Mouse (Mus musculus): ENCODE results near the gene Sdha. TPM values are rescaled to one million over a fixed set of nuclear protein-coding genes. Genes with fewer than 3 reads are reported as not detected.

Sdha gene
- total RNA-seq (2021): 100 to 1,000 TPM; 269 to 280 TPM
- long read RNA-seq, experiment 1, transcript Sdha-201 (15 exons, 2,900 nt): major isoform, 477 of 541 reads
- long read RNA-seq, experiment 1, partial matches to known transcripts: 34 of 541 reads
- long read RNA-seq, experiment 1, other reads (novel, unspliced or antisense): 30 of 541 reads
- long read RNA-seq, experiment 2, transcript Sdha-201 (15 exons, 2,900 nt): major isoform, 412 of 467 reads
- long read RNA-seq, experiment 2, partial matches to known transcripts: 27 of 467 reads
- long read RNA-seq, experiment 2, other reads (novel, unspliced or antisense): 25 of 467 reads

GRCm38 (mm10) chr13:74349566-74350434, at the start of gene Sdha, which contains the start of gene Ccdc127:
Gene Sdha (minus strand): TSS chr13:74350280.
Gene Ccdc127 (plus strand): TSS chr13:74350309.
- intact Hi-C loops (cut with DNase I): loop anchor here (10.0 kb wide), 1 partner anchor 185 kb away; no protein-coding TSS in a partner anchor
- DNase-seq (ENCODE audit: low spot score in 2 of 2): peak; percentile 96 to 97

GRCm38 (mm10) chr13:74399298-74399839, 49.3 kb upstream of the Sdha start, which contains the start of gene Ftl1-ps1:
Gene Ftl1-ps1 (plus strand): TSS chr13:74399694.
- DNase-seq (ENCODE audit: low spot score in 2 of 2): no peak
- intact Hi-C loops (cut with DNase I): no loop called here

DNA sequence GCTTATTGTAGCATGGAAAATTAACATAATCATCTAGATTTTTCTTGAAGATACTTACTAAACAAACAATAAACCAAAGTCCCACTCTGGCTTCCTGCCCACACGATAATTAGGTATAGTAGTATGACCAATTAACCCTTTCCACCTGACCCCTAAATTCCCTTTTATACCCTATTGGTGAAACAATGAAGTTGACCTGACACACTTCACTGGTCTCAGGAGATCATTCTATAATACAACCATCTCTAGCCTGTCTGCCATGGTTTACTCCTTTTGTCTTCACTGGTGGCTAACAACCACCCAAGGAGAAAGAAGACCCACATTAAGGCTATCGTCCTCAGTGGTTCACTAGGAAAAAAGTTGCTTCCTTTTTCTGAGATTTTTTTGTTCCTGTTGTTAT, 41.1 kb upstream of the Sdha start:
- intact Hi-C loops (cut with DNase I): no loop called here
- no peak for DNase-seq (ENCODE audit: low spot score in 2 of 2)

GRCm38 (mm10) chr13:74390371-74390990, 40.4 kb upstream of the Sdha start, which contains the start of gene Zfp72:
Gene Zfp72 (minus strand): TSS chr13:74390836.
- intact Hi-C loops (cut with DNase I): no loop called here
- peak; percentile 80 to 84 for DNase-seq (ENCODE audit: low spot score in 2 of 2)

DNA sequence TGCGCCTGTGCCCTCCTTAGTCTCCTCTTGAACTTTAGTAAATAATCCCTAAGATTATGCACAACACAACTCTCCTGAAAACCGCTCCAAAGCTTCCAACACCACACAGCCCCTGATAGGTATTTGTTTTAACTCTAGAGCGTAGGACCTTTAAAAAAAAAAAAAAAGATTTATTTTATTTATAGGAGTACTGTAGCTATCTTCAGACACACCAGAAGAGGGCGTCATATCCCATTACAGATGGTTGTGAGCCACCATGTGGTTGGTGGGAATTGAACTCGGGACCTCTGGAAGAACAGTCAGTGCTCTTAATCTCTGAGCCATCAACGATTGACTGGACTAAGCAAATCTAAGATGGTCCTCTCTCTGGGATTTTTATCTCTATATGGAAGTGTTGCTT, 39.6 kb upstream of the Sdha start:
- intact Hi-C loops (cut with DNase I): no loop called here
- no peak for DNase-seq (ENCODE audit: low spot score in 2 of 2)

GRCm38 (mm10) chr13:74382289-74382688, 32.2 kb upstream of the Sdha start:
- intact Hi-C loops (cut with DNase I): no loop called here
- no peak for DNase-seq (ENCODE audit: low spot score in 2 of 2)

GRCm38 (mm10) chr13:74381533-74382276, 31.6 kb upstream of the Sdha start:
- DNase-seq (ENCODE audit: low spot score in 2 of 2): peak in 1 of 2 experiments; percentile 26
- intact Hi-C loops (cut with DNase I): no loop called here

- intact Hi-C loops (cut with DNase I): no loop called here
Observed at GRCm38 (mm10) chr13:74363859-74364235, 13.8 kb upstream of the Sdha start, which contains the start of gene Lrrc14b. Gene Lrrc14b (minus strand): TSS chr13:74364005.

DNA sequence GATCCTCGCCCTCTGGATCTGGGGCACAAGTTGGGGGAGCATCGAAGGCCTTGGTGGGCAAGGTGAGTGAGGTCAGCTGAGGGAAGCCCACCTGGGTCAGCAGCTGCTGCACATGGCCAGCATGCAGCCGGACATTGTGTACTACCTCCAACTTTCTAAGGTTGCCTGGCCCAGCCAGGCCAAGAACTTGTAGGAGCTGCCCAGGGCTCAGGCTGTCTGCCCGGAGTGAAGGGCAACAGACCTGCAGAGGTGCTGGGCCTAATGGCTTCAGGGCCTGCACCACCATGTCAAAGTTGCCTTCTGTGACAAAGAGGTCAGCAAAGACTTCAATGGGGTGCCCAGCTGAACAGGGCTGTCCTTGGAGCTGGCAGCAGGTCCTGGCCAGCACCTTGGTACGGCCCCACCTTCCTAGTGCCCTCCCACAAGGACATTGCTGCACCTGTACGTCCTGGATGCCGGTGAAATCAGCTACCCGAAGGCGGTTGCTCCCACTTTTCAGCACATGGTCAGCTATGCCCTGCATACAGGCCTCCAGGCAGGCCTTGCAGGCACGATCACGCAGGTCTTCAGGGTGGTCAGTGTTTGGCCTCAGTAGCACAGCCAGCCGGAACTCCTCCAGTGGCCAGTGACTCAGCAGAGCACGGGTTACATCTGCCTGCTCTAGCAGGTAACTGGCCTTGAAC, 13.2 kb upstream of the Sdha start:
- no peak for DNase-seq (ENCODE audit: low spot score in 2 of 2)
- intact Hi-C loops (cut with DNase I): no loop called here

More at GRCm38 (mm10) chr13:74363859-74364235, 13.8 kb upstream of the Sdha start, which contains the start of gene Lrrc14b:
- DNase-seq (ENCODE audit: low spot score in 2 of 2): peak in 1 of 2 experiments; percentile 33

- intact Hi-C loops (cut with DNase I): no loop called here
- DNase-seq (ENCODE audit: low spot score in 2 of 2): no peak
Observed at GRCm38 (mm10) chr13:74362218-74362617, 12.1 kb upstream of the Sdha start.

- intact Hi-C loops (cut with DNase I): no loop called here
- peak in 1 of 2 experiments; percentile 32 for DNase-seq (ENCODE audit: low spot score in 2 of 2)
Observed at GRCm38 (mm10) chr13:74356491-74356890, 6.4 kb upstream of the Sdha start.

GRCm38 (mm10) chr13:74350435-74350906, 391 bp upstream of the Sdha start:
- peak; percentile 20 to 22 for DNase-seq (ENCODE audit: low spot score in 2 of 2)
- intact Hi-C loops (cut with DNase I): no loop called here

DNA sequence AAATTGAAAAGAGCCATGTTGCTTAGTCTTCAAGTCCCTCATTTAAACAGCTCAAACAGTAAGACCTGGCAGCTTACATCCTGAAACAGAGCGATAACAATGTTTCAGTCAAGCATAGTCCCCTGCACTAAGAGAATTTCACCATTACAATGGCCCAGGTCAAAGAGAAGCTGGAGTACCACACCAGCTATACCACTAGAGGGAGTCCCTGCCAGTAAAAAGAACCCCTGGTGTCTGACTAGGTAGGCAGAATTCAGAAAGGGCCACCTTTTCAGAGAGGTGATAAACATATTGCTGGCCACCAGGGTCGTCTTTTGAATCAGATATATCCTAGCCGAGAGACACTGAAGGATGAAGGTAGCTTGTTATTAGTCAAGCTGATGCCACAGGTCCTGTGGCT, 9.0 kb downstream of the Sdha start:
- intact Hi-C loops (cut with DNase I): loop anchor here (10.0 kb wide), 1 partner anchor 194 kb away; no protein-coding TSS in a partner anchor
- peak; percentile 30 to 42 for DNase-seq (ENCODE audit: low spot score in 2 of 2)

GRCm38 (mm10) chr13:74329321-74329720, 20.8 kb downstream of the Sdha start:
- intact Hi-C loops (cut with DNase I): no loop called here

GRCm38 (mm10) chr13:74317170-74317849, 32.8 kb downstream of the Sdha start, which contains the start of gene Pdcd6:
Gene Pdcd6 (minus strand): TSS chr13:74317580.
- intact Hi-C loops (cut with DNase I): no loop called here
- peak; percentile 86 to 89 for DNase-seq (ENCODE audit: low spot score in 2 of 2)

More at GRCm38 (mm10) chr13:74329321-74329720, 20.8 kb downstream of the Sdha start:
- no peak for DNase-seq (ENCODE audit: low spot score in 2 of 2)

DNA sequence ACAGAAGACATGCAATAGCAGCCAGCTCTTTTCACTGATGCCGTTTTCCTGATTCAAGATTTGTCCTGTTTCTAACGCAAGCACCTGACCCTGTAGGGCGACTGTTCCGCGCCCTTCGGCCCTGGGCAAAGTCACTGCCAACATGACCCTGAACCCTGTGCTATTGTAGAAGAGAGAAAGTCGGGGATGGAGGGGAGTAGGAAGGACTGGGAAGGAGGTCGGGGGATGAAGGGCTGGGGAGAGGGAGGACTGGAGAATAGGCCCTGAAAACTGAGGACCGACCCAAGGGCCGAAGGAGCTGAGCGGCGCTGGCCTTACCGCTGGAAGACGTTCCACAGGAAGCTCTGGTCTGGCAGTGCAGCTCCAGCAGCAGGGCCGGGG, 33.3 kb downstream of the Sdha start:
- intact Hi-C loops (cut with DNase I): no loop called here
- DNase-seq (ENCODE audit: low spot score in 2 of 2): no peak

DNA sequence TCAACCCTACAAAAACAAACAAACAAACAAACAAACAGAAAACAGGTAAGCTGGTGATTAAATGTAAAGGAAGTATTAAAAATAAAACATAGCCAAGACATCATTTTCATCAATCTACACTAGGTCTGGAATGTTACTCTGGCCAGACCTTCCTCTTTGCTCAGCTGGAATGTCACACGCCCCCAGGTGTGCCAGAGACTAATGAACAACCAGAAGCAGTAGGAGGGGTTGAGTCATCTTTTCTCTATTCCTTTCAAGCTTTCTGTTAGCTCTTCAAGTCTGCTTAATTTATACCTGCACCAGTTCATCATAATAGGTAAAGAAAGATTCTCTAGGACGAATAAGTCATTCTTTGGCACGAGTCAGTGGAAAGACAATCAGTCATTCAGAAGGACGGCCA, 33.7 kb downstream of the Sdha start:
- DNase-seq (ENCODE audit: low spot score in 2 of 2): no peak
- intact Hi-C loops (cut with DNase I): no loop called here
